Mouse (Mus musculus) right cerebral cortex, postnatal 10 days (tissue): ENCODE results near the gene Anks1.
"Not testable (repeated sequence)": the region's sequence is repeated elsewhere in the genome, so short reads cannot be mapped to it uniquely, and the experiment has no call there.

ENCODE experiments used
- DNase-seq, 2 experiments: peaks; one replicate each; pipeline ENCODE4 v3.0.0; 2021; ENCODE audit warnings: low spot score in 2 of 2

Anks1 gene

GRCm38 (mm10) chr17:27997212-27997611 is 88.1 kb downstream of the Anks1 start:
- peak; percentile 67 to 71 for DNase-seq

- not testable (repeated sequence) for DNase-seq
These were observed 90.7 kb downstream of the Anks1 start for GRCm38 (mm10) chr17:27999683-28000273.

- DNase-seq = no peak
These were observed 91.3 kb downstream of the Anks1 start for GRCm38 (mm10) chr17:28000389-28000788.

- no peak for DNase-seq
These were observed 91.7 kb downstream of the Anks1 start for GRCm38 (mm10) chr17:28000851-28001250.

- peak; percentile 60 to 74 for DNase-seq
These were observed 96.3 kb downstream of the Anks1 start for GRCm38 (mm10) chr17:28005393-28005792.

- DNase-seq = no peak
These were observed 97.1 kb downstream of the Anks1 start for GRCm38 (mm10) chr17:28006208-28006607.

- DNase-seq = no peak
These were observed 97.5 kb downstream of the Anks1 start for GRCm38 (mm10) chr17:28006611-28007010.

- no peak for DNase-seq
These were observed 98.2 kb downstream of the Anks1 start for GRCm38 (mm10) chr17:28007179-28007811.

GRCm38 (mm10) chr17:28007857-28008564 is 98.9 kb downstream of the Anks1 start:
- no peak for DNase-seq

- DNase-seq = peak in 1 of 2 experiments; percentile 70
These were observed 99.5 kb downstream of the Anks1 start for GRCm38 (mm10) chr17:28008565-28008981.

- no peak for DNase-seq
These were observed 100.1 kb downstream of the Anks1 start for GRCm38 (mm10) chr17:28009066-28009715.

GRCm38 (mm10) chr17:28009716-28010114 is 100.6 kb downstream of the Anks1 start:
- no peak for DNase-seq

GRCm38 (mm10) chr17:28010925-28011324 is 101.8 kb downstream of the Anks1 start:
- no peak for DNase-seq

- no peak for DNase-seq
These were observed 103.7 kb downstream of the Anks1 start for GRCm38 (mm10) chr17:28012851-28013250.

- peak; percentile 80 to 81 for DNase-seq
These were observed 104.3 kb downstream of the Anks1 start for GRCm38 (mm10) chr17:28013259-28013875.

- DNase-seq = no peak
These were observed 105.3 kb downstream of the Anks1 start for GRCm38 (mm10) chr17:28014449-28014848.

- no peak for DNase-seq
These were observed 106.1 kb downstream of the Anks1 start for GRCm38 (mm10) chr17:28015068-28015730.

GRCm38 (mm10) chr17:28016056-28016797 is 107.1 kb downstream of the Anks1 start:
- no peak for DNase-seq

- DNase-seq = no peak
These were observed 109.2 kb downstream of the Anks1 start for GRCm38 (mm10) chr17:28018344-28018743.

- DNase-seq = no peak
These were observed 109.7 kb downstream of the Anks1 start for GRCm38 (mm10) chr17:28018776-28019175.
